Mouse (Mus musculus): ENCODE measurements around the gene Mslnl.

DNA sequence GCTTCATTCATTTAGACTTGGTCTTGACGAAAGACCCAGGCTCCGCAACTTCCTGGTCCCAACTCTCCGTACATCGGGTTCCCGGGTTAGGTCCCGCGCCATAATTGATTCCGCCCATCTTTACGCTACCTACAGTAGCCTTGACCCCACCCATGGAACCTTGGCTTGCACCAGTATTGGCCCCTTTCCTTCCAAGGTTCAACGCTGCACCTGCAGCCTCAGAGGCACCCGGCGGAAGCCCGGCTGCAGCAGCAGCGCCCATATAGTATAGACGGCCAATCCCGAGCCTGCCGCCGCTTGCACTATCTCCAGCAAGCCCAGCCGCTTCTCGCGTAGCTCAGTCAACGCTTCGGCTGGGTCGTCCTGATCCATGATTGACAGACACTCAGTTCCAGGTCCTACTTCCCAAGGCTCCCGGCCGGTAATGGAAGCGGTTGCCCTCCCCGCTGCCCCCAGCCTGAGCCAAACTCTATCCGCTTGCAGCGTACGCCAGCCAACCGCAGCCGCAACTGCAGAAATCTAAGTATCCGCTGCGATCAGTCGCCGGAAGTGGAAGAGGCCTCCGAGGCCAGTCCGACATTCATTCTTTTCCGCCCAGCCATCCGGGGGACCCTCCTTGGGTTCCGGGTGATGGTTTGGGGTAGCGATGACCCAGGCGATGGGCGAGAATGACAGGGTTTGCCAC lies 56.1 kb downstream of the Mslnl start:
- TF ChIP-seq EP300 (IDR thresholded peaks at IDR 0.05; ENCODE audit: low read depth) (no peak), CTCF (IDR thresholded peaks at IDR 0.05; ENCODE audit: low read depth) (no peak)

Data from heart, postnatal 0 days (tissue).